Mouse (Mus musculus) thymus, postnatal 4 days (tissue): ENCODE results near the gene Mettl8.

Experiments
- DNase-seq: peaks from one replicate; pipeline ENCODE4 v3.0.0; 2021

Mettl8 gene

GRCm38 (mm10) chr2:70978271-70978670 is 77.1 kb downstream of the Mettl8 start:
- no peak for DNase-seq

GRCm38 (mm10) chr2:70974769-70975168 is 80.6 kb downstream of the Mettl8 start:
- DNase-seq = no peak

DNA sequence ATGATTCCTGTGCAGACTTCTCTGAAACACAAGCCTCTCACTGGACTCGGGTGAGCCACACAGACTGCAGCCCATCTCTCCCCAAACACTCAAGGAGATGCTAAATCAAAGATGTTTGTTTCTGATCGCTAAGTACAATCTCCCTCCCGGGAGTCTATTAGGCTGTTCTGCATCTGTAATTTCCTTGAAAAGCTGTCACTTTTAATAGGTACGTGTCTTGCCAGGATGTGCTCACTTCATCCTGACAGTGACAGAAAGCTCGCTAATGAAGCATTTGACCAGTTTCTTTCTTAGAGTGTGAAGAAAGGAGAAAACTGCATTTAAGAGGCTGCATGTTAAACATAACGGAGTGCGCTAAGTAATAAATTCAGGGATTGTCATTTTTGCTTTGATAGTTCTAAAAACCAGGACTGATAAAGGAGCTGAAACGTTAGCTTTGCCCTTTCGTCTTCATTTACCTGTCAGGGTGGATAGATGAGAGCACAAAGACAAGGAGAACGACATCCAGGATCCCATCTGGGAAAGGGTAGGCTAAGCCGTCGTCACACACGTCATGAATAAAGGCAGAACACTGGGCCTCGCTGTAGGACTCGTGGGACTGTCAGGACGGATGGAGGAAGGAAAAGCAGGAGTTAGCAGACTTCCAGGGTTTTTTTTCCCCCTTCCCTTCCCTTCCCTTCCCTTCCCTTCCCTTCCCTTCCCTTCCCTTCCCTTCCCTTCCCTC is 82.4 kb downstream of the Mettl8 start:
- no peak for DNase-seq

DNA sequence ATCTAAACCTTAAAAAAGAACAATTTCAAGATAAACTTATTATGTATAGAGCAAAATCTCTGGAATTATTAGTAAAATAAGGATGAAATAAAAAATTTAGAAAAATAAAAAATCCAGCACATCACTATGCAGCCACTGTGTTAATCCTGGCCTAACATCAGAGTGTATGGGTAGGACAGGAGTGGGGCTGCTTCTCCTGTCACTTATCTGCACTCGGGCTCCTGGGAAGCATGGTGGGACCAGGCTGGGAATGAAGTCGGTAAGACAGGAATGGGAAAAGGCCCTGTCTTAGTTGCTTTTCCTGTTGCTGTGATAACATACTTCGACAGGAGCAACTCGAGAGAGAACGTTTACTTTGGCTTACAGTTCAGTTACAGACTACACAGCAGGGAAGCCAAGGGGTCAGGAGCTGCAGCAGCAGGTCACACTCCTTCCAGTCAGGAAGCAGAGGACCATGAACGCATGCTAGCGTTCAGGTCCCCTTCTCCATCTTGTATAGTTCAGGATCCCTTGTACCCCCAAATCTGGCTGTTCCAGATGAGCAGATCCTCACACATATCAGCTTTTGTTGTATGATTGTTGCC is 85.1 kb downstream of the Mettl8 start:
- DNase-seq = no peak

DNA sequence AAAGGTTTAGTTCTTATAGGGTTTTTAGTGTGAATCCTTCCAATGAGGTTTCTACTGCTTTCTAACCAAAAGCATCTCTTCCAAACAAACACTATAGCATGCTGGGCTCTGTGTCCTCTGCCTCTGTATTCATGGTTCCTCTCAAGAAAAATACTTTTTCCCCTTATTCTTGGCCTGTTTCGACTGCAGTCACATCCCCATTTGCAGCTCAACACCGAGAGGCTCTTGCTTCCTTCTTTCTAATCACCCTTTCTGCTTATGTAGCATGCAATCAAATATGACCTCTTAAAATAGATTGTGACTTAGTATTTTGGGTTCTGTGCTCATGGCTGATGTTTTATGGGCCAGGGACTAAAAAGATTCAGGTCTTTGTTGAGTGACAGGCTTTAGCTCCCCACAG is 87.1 kb downstream of the Mettl8 start:
- DNase-seq = no peak

DNA sequence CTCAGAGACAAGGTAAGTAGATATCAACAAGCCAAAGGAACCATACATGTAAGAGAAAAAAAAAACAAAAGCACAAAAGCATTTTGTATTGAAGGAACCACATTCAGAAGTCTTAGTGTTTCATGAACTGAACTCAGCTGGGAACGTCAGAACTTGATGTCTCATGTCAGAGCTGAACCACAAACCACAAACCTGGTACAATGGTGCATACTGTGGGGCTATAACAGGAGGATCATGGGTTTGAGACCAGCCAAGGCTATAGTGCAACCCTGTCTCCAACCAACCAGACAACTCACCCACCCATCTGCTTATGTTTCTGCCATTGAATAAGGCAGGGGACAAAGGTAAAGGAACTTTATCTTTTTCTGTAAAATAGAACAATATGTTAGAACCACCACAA is 88.2 kb downstream of the Mettl8 start:
- no peak for DNase-seq

DNA sequence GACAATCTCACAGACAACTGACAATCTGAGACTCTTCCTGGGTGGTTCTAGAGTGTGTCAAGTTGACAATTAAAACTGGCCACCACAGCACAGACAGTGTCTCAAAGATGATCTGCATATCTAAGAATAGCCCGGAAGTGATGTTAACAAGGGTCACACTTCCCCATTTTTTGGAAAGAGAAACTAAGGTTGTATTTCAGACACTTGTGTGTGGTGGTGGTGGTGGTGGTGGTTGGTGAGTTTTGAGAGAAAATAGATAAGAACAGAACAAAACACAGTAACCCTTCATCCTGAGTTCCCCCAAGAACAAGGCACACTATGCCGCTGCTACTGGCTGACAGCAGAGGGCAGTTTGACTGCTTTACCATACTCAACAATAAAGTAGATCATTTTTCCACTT is 90.6 kb downstream of the Mettl8 start:
- no peak for DNase-seq

DNA sequence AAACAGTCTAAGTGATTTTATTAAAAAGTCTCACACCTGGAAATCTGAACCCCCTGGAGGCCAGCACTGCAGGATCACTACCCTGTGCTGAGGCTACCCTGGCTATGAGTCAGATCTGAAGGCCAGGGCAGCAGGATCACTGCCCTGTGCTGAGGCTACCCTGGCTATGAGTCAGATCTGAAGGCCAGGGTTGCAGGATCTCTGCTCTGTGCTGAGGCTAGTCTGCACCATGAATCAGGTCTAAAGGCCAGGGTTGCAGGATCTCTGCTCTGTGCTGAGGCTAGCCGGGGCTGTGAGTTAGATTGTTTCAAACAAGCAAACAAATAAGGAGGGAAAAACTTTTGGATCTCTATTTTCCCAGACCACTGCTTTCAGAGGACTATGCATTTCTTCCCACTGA is 92.5 kb downstream of the Mettl8 start:
- no peak for DNase-seq

DNA sequence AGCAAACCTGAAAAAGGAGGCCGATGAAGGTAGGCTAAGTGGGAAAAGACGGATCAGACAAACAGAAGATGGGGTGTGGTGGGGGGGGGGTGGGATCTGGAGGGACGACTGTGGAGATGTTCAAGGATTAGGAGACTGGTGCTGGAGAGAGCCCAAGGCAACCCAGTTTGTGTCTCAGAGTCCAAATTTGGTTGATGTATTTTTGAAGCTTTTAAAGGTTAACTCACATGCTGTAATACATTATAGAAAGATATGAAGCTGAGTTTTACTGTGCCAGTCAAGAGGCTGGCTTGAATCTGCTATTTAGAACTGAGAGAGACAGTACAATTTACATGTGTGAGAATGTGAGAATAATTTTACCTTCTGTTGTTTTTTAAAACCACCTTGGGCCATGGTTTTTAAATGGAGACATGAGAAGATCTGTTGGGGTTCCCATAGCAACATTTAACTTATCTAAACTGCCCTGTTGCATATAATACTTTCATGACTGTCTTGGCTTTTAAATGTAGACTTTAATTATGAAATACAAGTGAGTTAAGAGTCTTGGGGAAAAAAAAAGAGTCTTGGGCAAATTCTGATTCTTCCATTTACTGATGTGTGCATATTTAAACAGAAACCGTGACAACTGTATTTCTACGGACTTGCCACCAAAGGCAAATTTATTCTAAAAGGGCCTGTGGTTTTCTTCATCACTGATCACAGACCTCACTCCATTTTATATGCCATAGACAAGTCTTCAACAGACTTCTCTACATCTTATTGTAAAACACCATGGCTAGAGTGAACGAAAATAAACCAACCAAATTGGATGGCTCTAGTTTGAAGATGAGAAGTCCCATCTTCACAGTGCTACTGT is 94.1 kb downstream of the Mettl8 start:
- no peak for DNase-seq

DNA sequence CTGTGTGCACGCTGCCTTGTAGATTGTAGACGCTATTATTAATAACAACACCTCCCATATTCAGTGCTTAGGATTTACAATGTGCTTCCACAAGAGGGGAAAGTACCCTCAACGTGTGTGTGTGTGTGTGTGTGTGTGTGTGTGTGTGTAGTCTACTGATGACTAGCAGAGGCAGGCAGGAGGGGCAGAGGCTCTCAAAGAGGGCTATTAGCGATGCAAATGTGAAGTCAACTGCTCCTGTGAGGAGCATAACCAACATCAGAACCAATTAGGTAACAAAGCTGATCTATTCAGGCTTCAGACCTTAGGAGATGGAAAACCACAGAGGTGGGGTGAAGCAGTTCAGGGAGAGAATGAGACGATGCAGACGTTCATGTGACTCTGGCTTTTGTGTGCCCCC is 95.3 kb downstream of the Mettl8 start:
- no peak for DNase-seq

DNA sequence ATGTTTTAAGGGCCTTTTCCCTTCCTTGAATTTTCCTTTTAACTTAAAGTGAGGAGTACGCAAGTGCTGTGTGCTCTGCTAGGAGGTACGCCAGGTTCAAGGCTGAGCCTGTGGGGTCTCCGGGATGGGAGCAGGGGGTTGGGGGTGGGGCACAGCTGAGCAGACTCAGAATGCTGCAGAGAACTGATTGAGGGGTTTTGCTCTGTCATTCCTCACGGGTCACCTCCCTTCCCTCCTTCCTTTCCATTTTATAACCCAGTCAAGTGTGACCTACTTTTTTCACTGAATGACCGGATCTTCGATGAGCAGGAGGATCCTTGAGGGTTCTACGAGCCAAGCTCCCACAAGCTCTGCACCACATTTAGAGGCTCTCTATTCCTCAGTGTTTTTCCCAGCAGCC is 96.0 kb downstream of the Mettl8 start:
- no peak for DNase-seq

GRCm38 (mm10) chr2:70958536-70958935 is 96.8 kb downstream of the Mettl8 start:
- DNase-seq = peak; percentile 49

DNA sequence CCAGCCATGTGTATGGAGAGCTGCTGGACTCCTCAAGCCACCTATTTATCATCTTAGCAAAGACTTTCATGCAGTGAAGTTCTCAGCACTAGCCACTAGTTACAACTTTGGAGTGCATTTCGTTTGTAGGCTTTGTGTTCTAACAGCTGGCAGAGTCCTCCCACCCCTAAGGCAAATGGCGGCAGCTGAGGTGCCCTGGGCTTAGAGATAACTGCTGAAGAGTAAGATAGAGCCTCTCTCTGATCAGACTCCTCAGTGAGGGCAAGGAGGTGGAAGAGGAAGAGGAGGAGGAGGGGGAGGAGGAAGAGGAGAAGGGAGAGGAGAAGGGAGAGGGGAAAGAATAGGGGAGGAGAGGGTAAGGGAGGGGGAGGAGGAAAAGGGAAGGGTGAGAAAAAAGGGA is 101.8 kb downstream of the Mettl8 start:
- DNase-seq = no peak

DNA sequence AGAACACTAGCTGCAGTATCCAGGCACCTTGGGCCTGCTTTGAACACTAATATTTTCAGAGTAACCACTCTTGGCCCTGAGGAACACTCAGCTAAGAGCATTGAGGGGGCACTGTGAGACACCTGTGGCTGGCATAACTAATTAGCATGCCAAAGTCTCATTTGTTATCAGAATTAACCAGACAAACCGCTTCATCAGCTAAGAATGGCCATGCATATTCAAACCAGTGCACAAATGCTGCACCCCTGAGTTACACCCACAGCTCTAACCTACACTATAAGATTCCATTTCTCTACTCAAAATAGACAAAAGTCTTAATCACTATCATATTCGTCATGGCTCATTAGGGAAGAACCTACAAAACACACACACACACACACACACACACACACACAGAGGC is 103.4 kb downstream of the Mettl8 start:
- no peak for DNase-seq

DNA sequence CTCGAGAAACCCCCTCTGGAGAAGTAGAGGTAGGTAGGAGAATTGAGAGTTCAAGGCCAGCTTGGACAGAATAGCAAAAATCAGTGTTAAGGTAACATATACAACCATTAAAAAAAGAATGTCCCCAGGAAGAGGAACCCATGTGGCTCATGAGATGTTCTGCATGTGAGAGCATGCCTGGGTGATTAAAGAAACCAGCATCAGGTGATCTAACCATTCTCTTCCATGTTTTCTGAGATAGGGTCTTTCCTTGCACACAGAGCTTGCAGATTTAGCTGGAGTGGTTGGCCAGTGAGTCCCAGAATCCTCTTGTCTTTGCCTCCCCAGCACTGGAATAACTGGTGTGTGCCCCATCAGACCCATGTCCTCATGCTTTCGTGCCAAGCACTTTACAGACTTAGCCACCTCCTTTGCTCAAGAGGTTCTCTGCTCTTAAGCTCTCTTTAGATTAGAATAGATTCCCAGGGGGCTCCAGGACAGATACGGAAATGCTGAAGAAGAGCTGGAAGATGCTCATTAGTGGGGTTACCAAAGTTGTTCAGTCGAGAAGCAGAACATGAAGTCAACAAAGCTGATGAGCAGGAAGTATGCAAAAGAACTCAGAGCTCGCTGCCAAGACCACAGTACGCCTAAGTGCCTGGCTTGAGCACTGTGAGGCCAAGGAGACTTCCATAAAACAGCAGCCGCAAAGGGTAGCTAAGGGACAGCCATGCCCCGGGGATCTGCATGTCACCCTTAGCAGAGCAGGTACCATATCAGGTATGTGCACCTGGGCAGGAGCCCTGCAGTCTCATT is 110.7 kb downstream of the Mettl8 start:
- DNase-seq = no peak

- DNase-seq = no peak
Measured at GRCm38 (mm10) chr2:70940826-70941225, 114.6 kb downstream of the Mettl8 start.

DNA sequence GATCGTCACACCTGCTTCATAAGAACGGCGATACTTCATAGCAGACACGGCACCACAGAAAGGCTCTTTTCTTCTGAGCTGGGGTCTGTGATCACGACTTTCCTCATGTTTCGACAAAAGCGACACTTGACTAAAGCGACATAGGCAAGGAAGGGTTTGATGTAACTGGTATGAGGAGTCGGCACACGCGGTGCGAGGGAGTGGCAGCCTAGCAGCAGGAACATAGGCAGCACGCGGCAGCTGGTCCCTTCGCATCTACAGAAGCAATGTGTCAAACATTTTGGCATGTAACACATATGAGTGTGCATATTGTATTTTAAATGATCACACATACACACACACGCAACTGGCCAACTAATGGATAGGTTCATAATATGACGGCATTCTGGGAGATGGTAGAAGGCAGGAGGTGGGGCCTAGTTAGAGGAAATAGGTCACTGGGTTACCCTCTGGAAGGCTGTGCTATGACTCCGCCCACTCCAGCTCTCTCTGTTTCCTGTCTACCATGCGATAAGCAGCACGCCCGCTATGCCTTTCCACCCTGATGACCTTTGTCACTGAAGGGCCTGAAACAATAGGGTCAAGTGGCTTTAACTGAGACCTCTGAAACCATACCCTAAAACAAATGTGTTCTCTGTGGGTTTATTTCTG is 116.4 kb downstream of the Mettl8 start:
- peak; percentile 73 for DNase-seq

DNA sequence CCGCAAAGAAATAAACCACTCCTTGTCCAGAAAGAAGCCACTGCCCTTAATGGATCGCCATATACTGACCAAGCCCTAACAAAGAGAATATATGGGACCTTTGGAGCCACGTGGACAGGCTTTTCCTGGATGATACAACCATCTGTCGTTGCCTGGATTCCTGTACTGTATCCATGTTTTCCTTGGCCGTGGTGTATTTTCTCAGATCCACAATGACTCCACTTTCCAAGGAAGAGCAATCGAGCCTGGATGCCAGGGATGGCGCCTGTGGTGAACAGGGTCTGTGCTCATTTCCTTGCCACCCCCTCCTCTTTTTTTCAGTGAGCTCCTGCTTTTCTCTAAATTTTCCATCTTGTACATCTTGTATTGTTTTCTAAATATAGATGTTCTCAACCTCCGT is 120.6 kb downstream of the Mettl8 start:
- DNase-seq = no peak

GRCm38 (mm10) chr2:70933516-70933915 is 121.9 kb downstream of the Mettl8 start:
- DNase-seq = no peak

DNA sequence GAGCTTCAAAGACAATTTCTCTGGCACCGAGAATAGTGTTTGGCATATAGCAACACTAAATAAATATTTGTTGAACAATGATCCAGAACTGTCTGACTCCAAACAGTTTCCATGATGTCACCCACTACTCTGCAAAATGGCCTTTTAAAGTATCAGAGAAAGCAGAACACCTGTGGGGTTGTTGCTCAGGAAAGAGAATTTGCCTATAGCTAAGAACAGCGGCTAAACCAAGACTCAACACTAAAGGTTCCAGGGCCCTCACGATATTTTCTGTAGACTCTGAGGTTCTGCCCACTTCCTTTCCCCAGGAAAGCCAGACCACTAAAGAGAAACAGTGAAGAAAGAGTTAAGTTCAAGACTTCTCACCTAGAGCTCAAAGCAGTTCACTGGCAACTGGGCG is 122.4 kb downstream of the Mettl8 start:
- DNase-seq = peak; percentile 48

GRCm38 (mm10) chr2:70930631-70931288 is 124.6 kb downstream of the Mettl8 start:
- peak; percentile 69 for DNase-seq

DNA sequence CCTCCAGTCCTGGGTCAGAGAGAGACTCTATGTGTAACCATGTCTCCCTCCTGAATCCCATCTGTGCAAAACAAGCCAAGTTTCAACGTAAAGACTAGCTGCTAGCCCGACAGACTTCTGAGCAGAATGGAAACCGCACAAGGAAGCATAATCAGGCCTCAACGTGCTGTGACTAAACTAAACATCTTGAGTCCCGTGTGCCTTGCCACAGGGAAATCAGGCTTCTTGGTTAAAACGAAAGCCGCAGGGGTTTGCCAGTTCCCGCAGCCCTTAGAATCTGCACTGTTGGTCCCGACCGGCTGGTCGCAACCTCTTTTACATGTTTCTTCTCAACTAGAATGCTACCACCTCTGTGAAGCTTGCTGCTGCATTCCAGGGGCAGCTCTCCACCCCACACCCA is 125.7 kb downstream of the Mettl8 start:
- DNase-seq = peak; percentile 40
